Mouse (Mus musculus) spleen, adult 18-20 months (tissue): ENCODE results near the gene 6030458C11Rik.
A peak's percentile ranks its signal among the peaks of the same experiment; 100 is the strongest.

Experiments used
- DNase-seq, 2 experiments: peaks; one replicate each; pipeline ENCODE4 v3.0.0; 2022; ENCODE audit warnings: mixed read lengths in 2 of 2

Gene 6030458C11Rik

GRCm38 (mm10) chr15:12824197-12824952 lies at the start of gene 6030458C11Rik, which contains the start of gene Drosha:
Gene 6030458C11Rik, minus strand, starts transcription at chr15:12824649.
Gene Drosha, plus strand, starts transcription at chr15:12824815.
- DNase-seq: peak; percentile 91 to 94

DNA sequence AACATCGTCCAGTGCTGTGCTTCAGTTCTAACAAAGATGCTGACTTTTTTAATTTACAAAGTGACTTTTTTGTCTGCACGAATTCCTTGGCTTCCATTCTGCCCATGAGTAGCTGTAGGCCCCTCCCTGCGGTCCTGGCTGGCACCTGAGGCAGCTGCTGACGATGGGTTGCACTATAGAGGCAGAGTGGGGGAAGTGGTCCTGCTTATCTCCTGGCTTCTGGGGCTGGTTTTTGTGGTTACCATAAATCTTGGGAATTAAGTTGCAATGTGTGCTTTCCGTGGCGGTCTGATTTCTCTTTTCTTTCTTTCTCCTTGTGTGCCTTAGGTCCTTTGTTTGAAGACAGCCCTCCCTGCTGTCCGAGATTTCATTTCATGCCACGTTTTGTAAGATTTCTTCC lies 42.8 kb upstream of the 6030458C11Rik start:
- DNase-seq: no peak

DNA sequence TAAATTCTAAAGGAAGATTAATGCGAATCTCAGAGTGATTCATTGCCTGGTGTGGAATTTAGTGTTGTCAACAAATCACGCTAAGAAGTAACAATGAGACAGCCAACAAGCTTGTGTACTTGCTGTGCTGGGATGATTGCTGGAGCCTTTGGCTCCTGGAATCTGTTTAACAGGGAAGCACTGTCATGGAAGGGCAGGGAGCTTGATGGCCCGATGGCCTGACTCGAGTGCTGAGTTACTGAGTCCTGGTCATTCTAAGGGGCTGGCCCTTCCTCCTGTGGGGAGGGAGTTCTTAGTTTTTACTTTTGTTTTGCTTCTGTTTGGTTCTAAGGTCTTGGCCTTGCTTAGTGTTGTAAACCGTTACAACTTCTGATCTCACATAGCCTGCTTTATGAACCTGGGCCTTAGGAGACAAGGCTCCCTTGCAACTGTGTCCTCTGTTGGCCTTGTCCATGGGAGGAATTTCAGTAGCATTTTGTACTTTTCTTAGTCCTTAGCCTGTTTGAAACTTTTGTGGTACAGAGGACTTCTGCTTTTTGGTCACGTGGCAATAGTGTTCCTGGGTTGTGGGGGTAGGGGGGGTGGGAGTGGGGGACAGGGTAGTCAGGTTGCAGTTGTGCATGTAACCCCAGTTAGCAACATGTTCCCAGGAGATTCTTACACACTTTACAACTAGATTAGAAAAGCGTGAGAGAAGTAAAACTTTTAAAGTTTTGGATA lies 41.3 kb upstream of the 6030458C11Rik start:
- peak in 1 of 2 experiments; percentile 10 for DNase-seq

DNA sequence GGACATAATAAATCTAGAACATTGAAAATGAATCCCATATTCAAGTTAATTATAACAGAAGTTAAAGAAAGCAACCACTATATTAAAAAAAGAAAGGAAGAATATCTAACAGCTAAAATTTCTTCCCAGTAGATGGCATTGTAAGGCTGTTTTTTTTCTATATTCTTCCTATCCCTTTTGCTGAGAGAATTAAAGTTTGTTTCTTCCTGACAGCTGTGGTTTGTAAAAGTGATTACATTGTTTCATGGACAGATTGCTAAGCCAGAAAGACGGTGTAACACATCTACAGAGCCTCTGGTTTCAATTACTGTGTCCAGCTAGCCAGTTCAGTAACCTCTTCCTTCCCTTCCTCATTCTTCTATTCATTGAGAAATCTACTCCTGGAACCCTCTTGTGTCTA lies 39.2 kb upstream of the 6030458C11Rik start:
- no peak for DNase-seq

DNA sequence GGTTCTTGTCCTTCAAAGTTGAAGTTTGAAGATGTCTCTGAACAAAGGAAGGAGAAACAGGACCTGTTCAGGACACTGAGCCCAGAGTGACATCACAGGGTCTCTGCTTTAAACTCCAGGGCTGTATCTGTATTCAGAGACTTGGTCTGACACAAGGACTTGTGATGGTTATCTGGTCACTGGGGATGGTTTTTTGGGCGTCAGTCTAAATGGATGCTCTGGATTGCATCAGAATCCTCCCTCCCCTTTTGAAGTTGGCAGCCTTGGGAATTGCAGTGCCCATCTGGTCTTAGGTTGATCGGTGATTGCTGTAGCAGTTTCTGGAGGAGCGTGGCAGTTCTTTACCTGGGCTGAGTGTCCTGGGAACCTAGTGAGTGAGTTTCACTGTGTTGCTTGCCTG lies 37.6 kb upstream of the 6030458C11Rik start:
- no peak for DNase-seq

DNA sequence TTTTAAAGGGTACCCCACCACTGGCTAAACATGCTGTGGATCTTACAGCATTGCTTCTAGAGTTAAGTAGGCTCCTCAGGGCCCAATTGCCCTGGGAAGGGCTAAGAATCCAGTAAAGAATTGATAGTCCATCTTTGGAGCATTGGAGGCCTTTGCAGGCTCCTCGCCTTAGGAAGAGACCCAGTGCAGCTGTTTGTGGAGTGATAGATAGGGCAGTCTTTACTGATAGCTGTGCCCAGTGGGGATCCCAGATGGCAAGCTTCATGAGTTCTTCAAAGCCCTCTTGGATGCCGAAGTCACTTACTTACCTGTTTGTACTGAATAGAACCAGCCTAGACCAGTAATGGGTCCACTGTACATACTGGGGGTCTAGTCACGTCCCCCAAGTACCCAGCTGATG lies 34.2 kb upstream of the 6030458C11Rik start:
- DNase-seq: no peak

- DNase-seq: no peak
These were observed 33.5 kb upstream of the 6030458C11Rik start for GRCm38 (mm10) chr15:12857840-12858516.

DNA sequence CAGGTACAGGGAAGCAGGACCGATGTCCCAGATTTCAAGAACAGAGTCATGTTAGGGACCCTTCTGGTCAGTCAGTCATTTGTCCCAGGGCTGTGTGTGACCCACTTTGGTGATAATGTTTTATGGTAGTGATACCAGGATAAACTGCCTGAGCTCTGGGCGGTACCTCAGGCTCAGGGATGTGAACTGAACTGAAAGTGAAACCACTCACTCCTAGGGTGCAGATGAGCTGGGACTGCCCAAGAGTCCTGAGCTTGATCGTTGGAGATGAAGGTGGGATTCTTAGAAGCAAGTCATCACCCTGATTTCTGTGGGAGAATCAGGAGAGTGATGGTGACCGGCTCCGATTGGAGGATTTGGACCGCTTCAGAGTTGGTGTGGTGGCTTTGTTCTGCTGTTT lies 32.3 kb upstream of the 6030458C11Rik start:
- no peak for DNase-seq

DNA sequence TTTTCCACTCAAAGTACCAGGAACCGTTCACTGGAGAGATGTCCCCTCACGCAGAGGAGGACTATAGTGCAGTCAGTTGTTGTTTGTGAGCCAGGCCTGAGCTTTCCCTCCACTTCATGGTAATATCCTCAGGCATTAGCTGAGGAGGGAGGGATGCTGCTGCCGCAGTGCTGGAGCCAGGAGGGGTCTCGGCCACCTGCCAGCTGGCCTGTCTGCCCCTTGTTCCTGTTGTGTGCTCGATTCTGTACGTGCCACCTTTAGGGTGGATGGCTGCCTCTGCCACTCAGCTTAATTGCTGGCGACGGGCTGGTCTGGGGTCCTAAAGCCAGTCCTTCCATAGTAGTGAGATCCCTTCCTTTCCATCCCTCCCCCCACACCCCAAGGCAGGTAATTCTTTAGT lies 29.0 kb upstream of the 6030458C11Rik start:
- DNase-seq: no peak

DNA sequence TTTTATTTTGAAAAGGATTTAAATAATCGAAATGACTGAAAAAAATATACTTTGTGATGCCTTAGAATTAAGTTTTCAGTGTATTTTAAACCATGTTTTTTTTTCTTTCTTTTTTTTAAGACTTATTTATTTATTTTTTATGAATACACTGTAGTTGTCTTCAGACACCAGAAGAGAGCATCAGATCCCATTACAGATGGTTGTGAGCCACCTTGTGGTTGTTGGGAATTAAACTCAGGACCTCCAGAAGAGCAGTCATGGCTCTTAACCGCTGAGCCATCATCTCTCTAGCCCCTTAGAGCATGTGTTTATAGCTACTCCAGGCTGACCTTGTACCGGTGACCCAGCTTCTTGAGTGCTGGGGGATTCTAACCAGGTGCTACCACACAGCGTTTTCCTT lies 24.9 kb upstream of the 6030458C11Rik start:
- DNase-seq: no peak

GRCm38 (mm10) chr15:12848196-12848975 lies 23.9 kb upstream of the 6030458C11Rik start:
- no peak for DNase-seq

- no peak for DNase-seq
These were observed 18.4 kb upstream of the 6030458C11Rik start for GRCm38 (mm10) chr15:12842833-12843232.

GRCm38 (mm10) chr15:12840737-12841136 lies 16.3 kb upstream of the 6030458C11Rik start:
- DNase-seq: no peak

DNA sequence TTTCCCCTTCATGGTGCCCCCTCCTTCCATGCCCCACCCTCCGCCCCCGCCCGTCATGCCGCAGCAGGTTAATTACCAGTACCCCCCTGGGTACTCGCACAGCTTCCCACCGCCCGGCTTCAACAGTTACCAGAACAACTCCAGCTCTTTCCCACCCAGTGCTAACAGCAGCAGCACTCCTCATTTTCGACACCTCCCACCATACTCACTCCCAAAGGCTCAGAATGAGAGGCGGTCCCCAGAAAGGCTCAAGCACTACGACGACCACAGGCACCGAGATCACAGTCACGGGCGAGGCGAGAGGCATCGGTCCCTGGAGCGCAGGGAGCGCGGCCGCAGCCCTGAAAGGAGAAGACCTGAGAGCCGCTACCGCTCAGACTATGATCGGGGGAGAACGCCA lies 9.8 kb upstream of the 6030458C11Rik start:
- DNase-seq: no peak

- DNase-seq: no peak
These were observed 8.9 kb upstream of the 6030458C11Rik start for GRCm38 (mm10) chr15:12833385-12833784.

DNA sequence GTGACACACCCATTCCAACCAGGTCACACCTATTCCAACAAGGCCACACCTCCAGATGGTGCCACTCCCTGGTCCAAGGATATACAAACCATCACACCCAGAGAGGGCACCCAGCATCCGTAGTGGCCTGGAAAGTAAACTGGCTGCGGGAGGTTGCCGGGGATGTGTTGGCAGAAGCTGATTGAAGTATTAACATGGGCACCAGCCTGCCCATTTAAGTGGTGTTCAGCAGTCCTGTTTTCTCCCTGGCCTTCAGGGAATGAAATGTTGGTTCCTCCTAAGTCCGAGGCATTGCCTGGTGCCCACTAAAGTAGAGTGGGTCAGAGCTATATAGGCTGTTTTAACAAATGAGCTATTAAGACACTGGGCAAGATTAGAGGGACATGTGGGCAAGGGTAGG lies 8.2 kb upstream of the 6030458C11Rik start:
- DNase-seq: no peak

DNA sequence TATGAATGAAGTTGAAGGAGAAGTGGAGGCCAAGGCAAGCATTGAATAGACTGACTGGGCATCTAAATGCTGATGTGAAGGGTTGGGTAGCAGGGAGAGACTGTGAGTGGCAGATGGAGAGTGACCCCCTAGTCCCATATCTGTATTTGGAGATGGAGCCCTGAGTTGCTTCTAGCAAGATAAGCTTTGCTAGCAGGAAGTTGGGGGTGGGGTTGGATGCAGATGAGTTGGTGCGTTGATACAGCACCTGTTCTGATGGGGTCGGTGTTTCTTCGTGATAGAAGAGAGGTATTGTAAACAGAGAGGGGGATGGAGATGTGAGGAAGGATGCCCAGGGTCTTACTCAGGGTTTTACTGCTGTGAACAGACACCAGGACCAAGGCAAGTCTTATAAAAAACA lies 5.4 kb upstream of the 6030458C11Rik start:
- DNase-seq: no peak

- no peak for DNase-seq
These were observed 959 bp upstream of the 6030458C11Rik start for GRCm38 (mm10) chr15:12825408-12825807.

DNA sequence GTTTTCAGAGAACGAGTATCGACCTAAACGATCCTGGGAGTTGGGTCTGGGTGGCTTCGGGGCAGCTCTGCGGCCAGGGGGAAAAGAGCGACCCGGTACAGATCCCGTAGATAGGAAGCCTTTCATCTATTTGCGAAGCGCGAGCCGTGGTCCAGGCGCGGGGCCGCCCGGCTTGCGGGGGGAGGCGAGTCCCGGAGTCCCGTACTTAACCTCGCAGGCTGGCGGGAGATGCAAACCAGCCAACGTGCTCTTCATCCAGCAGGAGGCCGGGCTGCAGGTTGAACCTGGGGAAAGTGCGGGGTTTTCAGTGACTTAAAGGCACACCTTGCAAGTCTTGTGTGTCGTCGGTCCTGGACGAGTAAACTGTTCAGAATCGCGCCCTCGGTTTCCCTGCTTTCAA lies 516 bp upstream of the 6030458C11Rik start:
- DNase-seq: no peak

DNA sequence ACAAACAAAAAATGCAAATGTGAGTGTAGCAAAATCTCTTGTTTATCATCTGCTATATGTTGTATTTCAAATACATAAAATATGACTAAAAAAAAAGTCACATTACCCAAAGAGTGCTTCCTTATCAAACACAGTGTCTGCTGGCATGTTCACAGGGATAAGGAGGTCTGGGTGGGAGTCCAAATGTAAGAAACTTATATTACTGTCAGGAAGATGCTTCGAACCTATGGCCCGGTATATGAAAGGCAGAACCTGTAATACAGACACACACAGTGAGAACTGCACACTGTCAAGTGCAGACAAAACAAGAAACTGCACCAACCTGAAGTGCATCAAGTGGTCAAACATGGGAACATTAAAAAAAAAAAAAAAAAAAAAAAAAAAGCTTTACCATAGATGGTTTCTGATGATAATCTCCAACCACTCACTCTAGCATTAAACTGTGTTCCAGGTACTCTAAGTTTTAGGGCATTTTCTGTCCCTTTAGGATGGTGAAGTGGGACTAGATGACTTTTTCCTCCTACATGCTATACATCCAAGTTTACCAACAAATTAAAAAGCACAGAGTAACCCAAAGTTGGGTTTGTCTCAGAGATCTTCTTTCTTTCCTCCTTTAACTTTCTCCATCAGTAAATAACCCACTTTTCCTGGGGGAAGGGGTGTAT lies 862 bp downstream of the 6030458C11Rik start:
- no peak for DNase-seq

DNA sequence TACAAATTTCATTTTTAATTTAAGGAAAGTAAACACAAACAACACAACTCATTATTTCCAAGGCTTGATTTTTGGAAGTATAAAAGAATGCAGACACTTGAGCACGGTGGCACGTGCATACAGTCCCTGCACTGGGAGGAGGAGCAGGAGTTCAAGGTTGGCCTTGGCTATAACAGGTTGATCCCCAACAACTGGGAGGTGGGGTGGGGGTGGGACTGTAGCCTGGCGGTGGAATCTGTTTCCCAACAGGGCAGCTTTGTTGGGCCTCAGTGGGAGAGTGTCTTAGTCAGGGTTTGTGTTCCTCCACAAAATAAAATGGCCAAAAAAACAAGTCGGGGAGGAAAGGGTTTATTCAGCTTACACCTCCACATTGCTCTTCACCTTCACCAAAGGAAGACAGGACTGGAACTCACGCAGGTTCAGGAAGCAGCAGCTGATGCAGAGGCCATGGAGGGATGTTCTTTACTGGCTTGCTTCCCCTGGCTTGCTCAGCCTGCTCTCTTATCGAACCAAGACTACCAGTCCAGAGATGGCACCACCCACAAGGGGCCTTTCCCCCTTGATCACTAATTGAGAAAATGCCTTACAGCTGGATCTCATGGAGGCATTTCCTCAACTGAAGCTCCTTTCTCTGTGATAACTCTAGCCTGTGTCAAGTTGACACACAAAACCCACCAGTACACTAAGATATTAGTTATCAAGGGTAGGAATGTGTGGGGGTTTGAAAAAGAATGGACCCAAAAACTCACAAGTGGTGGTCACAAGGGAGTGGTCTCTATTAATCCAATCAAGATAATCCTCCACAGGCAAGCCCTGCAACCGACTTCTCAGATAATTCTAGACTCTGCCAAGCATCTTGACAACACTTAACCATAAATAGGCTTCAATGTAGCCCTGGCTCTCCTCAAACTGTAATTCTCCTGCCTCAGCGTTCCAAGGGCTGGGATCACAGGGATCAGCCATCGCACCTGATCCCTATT lies 1.7 kb downstream of the 6030458C11Rik start:
- no peak for DNase-seq
